Mouse (Mus musculus) stomach, embryonic 15.5 days (tissue): Measurements from ENCODE around the gene Gsn. TPM values are rescaled to one million over a fixed set of nuclear protein-coding genes. Genes with fewer than 3 reads are reported as not detected.

Experiments used
- ATAC-seq: fragments of 200-750 bp; cut with Nextera tagmentation; 2 replicates; pipeline ENCODE4 v1.8.0; 2017; ENCODE audit warnings: low read depth, moderate number of reproducible peaks, moderate TSS enrichment; ENCODE audit not compliant: insufficient read depth, low FRiP score
- H3K27ac ChIP-seq: fragments of 300-500 bp; sonication (generic); 2 replicates; pipeline ENCODE4 v1.5.1; 2015; ENCODE audit warnings: mild to moderate bottlenecking, inconsistent platforms
- H3K27me3 ChIP-seq: fragments of 300-500 bp; sonication (generic); replicated peaks from 2 replicates; pipeline ENCODE4 v1.6.1; 2015; ENCODE audit warnings: inconsistent platforms
- H3K36me3 ChIP-seq: fragments of 300-500 bp; sonication (generic); 2 replicates; pipeline ENCODE4 v1.6.1; 2015; ENCODE audit warnings: inconsistent platforms
- H3K4me1 ChIP-seq: fragments of 300-500 bp; sonication (generic); 2 replicates; pipeline ENCODE4 v1.6.1; 2015; ENCODE audit warnings: inconsistent platforms
- H3K4me2 ChIP-seq: fragments of 300-500 bp; sonication (generic); 2 replicates; pipeline ENCODE4 v1.6.1; 2015; ENCODE audit warnings: mild to moderate bottlenecking, inconsistent platforms
- H3K4me3 ChIP-seq: fragments of 300-500 bp; sonication (generic); replicated peaks from 2 replicates; pipeline ENCODE4 v1.5.1; 2015; ENCODE audit warnings: inconsistent platforms
- H3K9ac ChIP-seq: fragments of 300-500 bp; sonication (generic); 2 replicates; pipeline ENCODE4 v1.6.1; 2015; ENCODE audit warnings: inconsistent platforms
- H3K9me3 ChIP-seq: fragments of 300-500 bp; sonication (generic); 2 replicates; pipeline ENCODE4 v1.6.1; 2016; ENCODE audit warnings: inconsistent platforms
- WGBS: fragments of 180-500 bp; shearing (Covaris S2); methylation state at CpG from one replicate; pipeline ENCODE4 v1.1.7; 2015; 5-methylcytosine and 5-hydroxymethylcytosine counted together
- polyA plus RNA-seq: library from polyadenylated mRNA; unstranded; fragments of >200 nt; fragmentation: Nextera tagmentation; extraction: Ambion mirVana; gene quantifications from 2 replicates; pipeline ENCODE4 v1.2.1, GENCODE M21; 2015

The Gsn gene
- polyA plus RNA-seq, 1 experiment from 2014 or later = 253 TPM

- no peak for ATAC-seq
- 91% methylated on average over 15 of the region's 15 CpGs for WGBS
- no peaks in the 10 kb centered on the region for H3K9me3 ChIP-seq
Observed at GRCm38 (mm10) chr2:35224285-35224684, 31.9 kb upstream of the Gsn start.

DNA sequence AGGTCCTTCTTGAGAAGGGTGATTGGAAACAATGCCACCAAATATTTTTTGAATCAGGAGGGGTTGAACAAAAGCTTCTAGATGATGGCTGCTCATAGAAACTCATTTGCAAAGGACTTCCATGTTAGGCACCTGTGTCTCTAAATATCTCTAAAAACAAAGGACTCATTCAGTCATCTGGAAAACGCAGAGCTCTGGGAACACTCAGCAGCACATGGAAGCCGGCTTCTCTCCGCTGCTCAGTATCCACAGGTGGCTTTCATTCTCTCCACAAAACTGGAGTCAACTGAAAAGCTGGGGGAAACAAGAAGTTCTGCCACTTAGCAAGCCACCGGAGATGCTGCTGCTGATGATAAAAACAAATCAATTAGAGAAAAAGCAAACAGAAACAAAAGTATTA lies 28.0 kb upstream of the Gsn start:
- Histone ChIP-seq H3K4me3 (no peak overlapping the region), H3K4me1 (peaks cover 4% of the 10 kb centered on the region; the same call in 1 of the 2 replicates), H3K27me3 (no peaks in the 10 kb centered on the region), H3K9ac (no peak overlapping the region), H3K9me3 (no peaks in the 10 kb centered on the region), H3K36me3 (no peaks in the 10 kb centered on the region), H3K27ac (no peak overlapping the region), H3K4me2 (no peak overlapping the region)
- ATAC-seq = no peak
- 53% methylated on average over 4 of the region's 4 CpGs for WGBS

More at GRCm38 (mm10) chr2:35224285-35224684, 31.9 kb upstream of the Gsn start:
- no peak overlapping the region for H3K4me3 ChIP-seq
- H3K9ac ChIP-seq = no peak overlapping the region
- H3K4me1 ChIP-seq = no peaks in the 10 kb centered on the region; the same call in 1 of the 2 replicates
- H3K36me3 ChIP-seq = no peaks in the 10 kb centered on the region
- no peak overlapping the region for H3K27ac ChIP-seq
- H3K27me3 ChIP-seq = no peaks in the 10 kb centered on the region
- H3K4me2 ChIP-seq = no peak overlapping the region

DNA sequence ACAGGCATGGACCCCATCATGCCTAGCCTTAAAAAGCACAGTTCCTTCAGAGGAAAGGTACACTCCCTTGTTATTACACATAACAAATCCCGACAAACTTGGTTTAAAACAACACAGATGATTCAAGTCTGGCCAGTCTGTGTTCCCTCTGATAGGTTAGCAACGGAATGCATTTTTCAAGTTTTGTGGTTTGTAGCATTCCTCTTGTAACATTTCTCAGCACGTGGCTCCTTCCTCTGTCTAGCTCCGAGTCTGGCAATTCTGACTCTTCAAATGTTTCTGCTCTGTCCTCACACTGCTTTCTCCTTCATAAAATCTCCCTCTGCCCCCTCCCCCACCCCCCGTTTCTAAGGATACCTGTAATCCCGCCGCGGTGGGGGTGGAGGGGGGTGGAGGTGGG lies 26.0 kb upstream of the Gsn start:
- ATAC-seq = 0 out of 2 replicates have a peak, but pooled peaks have one; percentile 22

GRCm38 (mm10) chr2:35231871-35232270 lies 24.3 kb upstream of the Gsn start:
- WGBS = 49% methylated on average over 2 of the region's 2 CpGs
- ATAC-seq = no peak
- H3K4me3 ChIP-seq = no peak overlapping the region

More for the DNA sequence above, 26.0 kb upstream of the Gsn start:
- H3K4me3 ChIP-seq = no peak overlapping the region
- H3K4me2 ChIP-seq = no peak overlapping the region
- H3K27ac ChIP-seq = no peak overlapping the region
- H3K9ac ChIP-seq = no peak overlapping the region
- no peaks in the 10 kb centered on the region for H3K9me3 ChIP-seq
- H3K4me1 ChIP-seq = peaks cover 7% of the 10 kb centered on the region; the same call in 1 of the 2 replicates
- H3K27me3 ChIP-seq = no peaks in the 10 kb centered on the region
- H3K36me3 ChIP-seq = no peaks in the 10 kb centered on the region
- WGBS = 18% methylated on average over 8 of the region's 8 CpGs

DNA sequence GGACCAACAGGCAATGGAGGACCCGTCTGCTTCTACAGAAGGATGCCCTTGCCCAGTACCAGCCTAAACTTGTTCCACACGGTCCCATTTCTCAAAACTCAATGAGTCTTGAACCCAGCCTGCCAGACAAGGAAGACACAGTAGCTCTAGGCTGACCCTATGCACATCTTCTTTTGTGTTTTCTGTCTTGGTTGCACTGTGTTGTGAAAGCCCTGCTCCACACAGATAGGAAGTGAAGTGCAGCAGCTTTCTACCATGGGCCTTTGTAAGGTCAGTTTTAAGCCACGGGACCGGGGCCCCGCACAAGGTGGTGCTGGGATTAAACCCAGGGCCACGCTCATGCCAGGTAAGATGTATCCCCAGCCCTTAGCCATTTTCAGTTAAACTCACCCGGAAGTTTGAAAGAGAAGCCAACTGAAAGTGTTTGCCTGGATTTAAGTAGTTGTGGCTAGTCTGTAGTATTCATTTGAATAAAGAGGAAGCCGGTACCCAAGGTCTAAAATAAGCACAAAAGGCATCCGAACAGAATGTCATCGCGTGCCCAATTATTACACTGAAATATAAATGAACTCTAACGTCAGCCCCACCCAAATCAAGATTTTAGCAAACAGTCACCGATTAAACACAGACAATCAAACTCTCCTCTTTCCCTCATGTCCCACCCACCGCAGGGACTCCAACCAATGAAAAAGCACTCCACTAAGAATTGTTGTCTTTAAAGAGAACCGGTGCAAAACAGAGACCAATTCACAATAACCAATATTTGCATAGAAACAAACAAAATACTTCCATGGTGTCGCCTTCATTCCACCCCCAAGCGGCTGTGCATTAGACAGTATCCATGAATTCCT lies 23.4 kb upstream of the Gsn start:
- no peak for ATAC-seq
- Histone ChIP-seq H3K36me3 (no peaks in the 10 kb centered on the region), H3K4me1 (peaks cover 7% of the 10 kb centered on the region; the same call in 1 of the 2 replicates), H3K27ac (no peak overlapping the region), H3K9me3 (no peaks in the 10 kb centered on the region), H3K9ac (no peak overlapping the region), H3K4me2 (no peak overlapping the region), H3K4me3 (no peak overlapping the region), H3K27me3 (no peaks in the 10 kb centered on the region)
- WGBS = 64% methylated on average over 17 of the region's 17 CpGs

More at GRCm38 (mm10) chr2:35231871-35232270, 24.3 kb upstream of the Gsn start:
- no peaks in the 10 kb centered on the region for H3K9me3 ChIP-seq
- H3K27ac ChIP-seq = no peak overlapping the region
- H3K4me1 ChIP-seq = peaks cover 7% of the 10 kb centered on the region; the same call in 1 of the 2 replicates
- no peak overlapping the region for H3K4me2 ChIP-seq
- no peak overlapping the region for H3K9ac ChIP-seq
- H3K36me3 ChIP-seq = no peaks in the 10 kb centered on the region
- H3K27me3 ChIP-seq = no peaks in the 10 kb centered on the region

- 28% methylated on average over 3 of the region's 3 CpGs for WGBS
- H3K9ac ChIP-seq = no peak overlapping the region
- no peaks in the 10 kb centered on the region for H3K9me3 ChIP-seq
- no peaks in the 10 kb centered on the region for H3K36me3 ChIP-seq
- H3K4me2 ChIP-seq = no peak overlapping the region
- no peak overlapping the region for H3K27ac ChIP-seq
- H3K4me3 ChIP-seq = no peak overlapping the region
- H3K27me3 ChIP-seq = no peaks in the 10 kb centered on the region
- peaks cover 7% of the 10 kb centered on the region; the same call in 1 of the 2 replicates for H3K4me1 ChIP-seq
- ATAC-seq = no peak
Observed at GRCm38 (mm10) chr2:35233898-35234297, 22.3 kb upstream of the Gsn start.

- no peaks in the 10 kb centered on the region for H3K27me3 ChIP-seq
- peaks cover 7% of the 10 kb centered on the region; the same call in 1 of the 2 replicates for H3K4me1 ChIP-seq
- ATAC-seq = no peak
- H3K27ac ChIP-seq = no peak overlapping the region
- no peak overlapping the region for H3K9ac ChIP-seq
- no peak overlapping the region for H3K4me3 ChIP-seq
- no peak overlapping the region for H3K4me2 ChIP-seq
- H3K9me3 ChIP-seq = no peaks in the 10 kb centered on the region
- WGBS = 72% methylated on average over 6 of the region's 6 CpGs
- H3K36me3 ChIP-seq = no peaks in the 10 kb centered on the region
Observed at GRCm38 (mm10) chr2:35235021-35235420, 21.2 kb upstream of the Gsn start.

- Histone ChIP-seq H3K27me3 (no peaks in the 10 kb centered on the region), H3K36me3 (no peaks in the 10 kb centered on the region), H3K27ac (no peak overlapping the region), H3K4me1 (no peaks in the 10 kb centered on the region), H3K9me3 (no peaks in the 10 kb centered on the region), H3K4me2 (no peak overlapping the region), H3K4me3 (no peak overlapping the region), H3K9ac (no peak overlapping the region)
- WGBS = 48% methylated on average over 3 of the region's 3 CpGs
- ATAC-seq = no peak
Observed at GRCm38 (mm10) chr2:35244241-35244640, 11.9 kb upstream of the Gsn start.

DNA sequence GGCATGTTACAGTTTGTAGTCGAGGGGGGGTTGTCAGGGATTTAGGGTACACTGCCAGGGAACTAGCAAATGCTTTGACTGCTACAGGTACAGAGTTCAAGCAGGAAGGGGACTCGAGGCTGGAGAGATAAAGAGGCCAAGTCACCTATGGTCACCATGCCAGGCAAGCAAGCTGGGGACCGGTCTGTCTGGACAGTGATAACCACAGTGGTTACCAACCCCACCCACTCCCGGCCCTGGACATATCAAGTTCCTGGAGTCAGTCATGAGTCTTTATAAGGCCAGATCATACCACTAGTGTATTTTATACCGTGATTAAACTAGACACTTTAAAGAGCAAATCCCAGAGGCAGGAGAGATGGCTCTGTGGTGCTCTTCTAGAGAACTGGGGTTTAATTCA lies 8.4 kb upstream of the Gsn start:
- Histone ChIP-seq H3K27me3 (no peaks in the 10 kb centered on the region), H3K36me3 (no peaks in the 10 kb centered on the region), H3K9me3 (no peaks in the 10 kb centered on the region), H3K4me1 (no peaks in the 10 kb centered on the region), H3K27ac (no peak overlapping the region), H3K9ac (no peak overlapping the region), H3K4me2 (no peak overlapping the region), H3K4me3 (no peak overlapping the region)
- 0 out of 2 replicates have a peak, but pooled peaks have one; percentile 39 for ATAC-seq
- 52% methylated on average over 5 of the region's 5 CpGs for WGBS

GRCm38 (mm10) chr2:35252733-35253132 lies 3.4 kb upstream of the Gsn start:
- ATAC-seq = no peak
- Histone ChIP-seq H3K36me3 (no peaks in the 10 kb centered on the region), H3K4me3 (no peak overlapping the region), H3K9me3 (no peaks in the 10 kb centered on the region), H3K27ac (no peak overlapping the region), H3K4me2 (no peak overlapping the region), H3K27me3 (no peaks in the 10 kb centered on the region), H3K4me1 (peaks cover 9% of the 10 kb centered on the region), H3K9ac (no peak overlapping the region)
- 45% methylated on average over 6 of the region's 6 CpGs for WGBS

DNA sequence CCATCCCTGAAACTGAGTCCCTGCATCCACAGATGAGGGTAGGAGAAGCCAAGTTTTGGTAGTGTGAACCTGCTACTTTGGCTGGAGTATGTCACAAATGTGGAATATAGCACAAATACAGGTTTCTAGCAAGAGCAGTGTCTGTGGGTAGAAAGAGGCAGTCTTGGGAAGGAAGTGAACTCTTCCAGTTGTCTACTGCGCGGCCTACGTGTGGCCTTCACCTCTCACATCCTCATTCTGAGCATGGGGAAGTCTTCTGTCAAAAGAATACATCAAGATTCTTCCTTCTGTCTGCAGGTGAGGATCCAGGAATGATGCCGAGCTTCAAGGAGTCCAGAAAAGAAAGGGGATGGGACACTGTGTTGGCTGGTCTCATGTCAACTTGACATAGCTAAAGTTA lies 2.4 kb upstream of the Gsn start:
- H3K4me2 ChIP-seq = no peak overlapping the region
- no peaks in the 10 kb centered on the region for H3K9me3 ChIP-seq
- no peak overlapping the region for H3K4me3 ChIP-seq
- H3K27ac ChIP-seq = no peak overlapping the region
- no peaks in the 10 kb centered on the region for H3K36me3 ChIP-seq
- WGBS = 81% methylated on average over 4 of the region's 4 CpGs
- H3K4me1 ChIP-seq = peaks cover 15% of the 10 kb centered on the region
- H3K9ac ChIP-seq = no peak overlapping the region
- no peaks in the 10 kb centered on the region for H3K27me3 ChIP-seq
- ATAC-seq = no peak

GRCm38 (mm10) chr2:35255004-35255403 lies 1.2 kb upstream of the Gsn start:
- ATAC-seq = no peak
- Histone ChIP-seq H3K4me1 (peaks cover 26% of the 10 kb centered on the region), H3K9me3 (no peaks in the 10 kb centered on the region), H3K36me3 (no peaks in the 10 kb centered on the region), H3K27ac (no peak overlapping the region), H3K9ac (no peak overlapping the region), H3K4me2 (no peak overlapping the region), H3K4me3 (no peak overlapping the region), H3K27me3 (no peaks in the 10 kb centered on the region)
- WGBS = 68% methylated on average over 5 of the region's 5 CpGs
